Mouse (Mus musculus): ENCODE measurements at regions not wholly inside any gene's neighbourhood (a gene's known extent, or its start where the extent isn't known, plus 50 kb on each side); places are given as distances from the start of the nearest gene placed in this dataset.

GRCm38 (mm10) chr12:26796367-26796766 is 327.4 kb downstream of the Cmpk2 start:
- no peak overlapping the region for H3K4me3 ChIP-seq
- WGBS, result 37% methylated on average over 2 of the region's 2 CpGs
- no peaks in the 10 kb centered on the region for H3K36me3 ChIP-seq
- no peaks in the 10 kb centered on the region for H3K27me3 ChIP-seq
- H3K4me1 ChIP-seq, result peaks cover 18% of the 10 kb centered on the region
- peak overlapping the region; percentile 48 for H3K27ac ChIP-seq (replicated peaks)
- H3K9ac ChIP-seq (replicated peaks), result no peak overlapping the region
- no peak overlapping the region for H3K4me2 ChIP-seq (replicated peaks)
- no peaks in the 10 kb centered on the region for H3K9me3 ChIP-seq
- ATAC-seq (replicated peaks), result no peak

- Histone ChIP-seq H3K36me3 (no peaks in the 10 kb centered on the region), H3K9me3 (no peaks in the 10 kb centered on the region), H3K4me2 (replicated peaks) (no peak overlapping the region), H3K4me1 (peaks cover 12% of the 10 kb centered on the region), H3K27me3 (no peaks in the 10 kb centered on the region), H3K27ac (replicated peaks) (no peak overlapping the region), H3K9ac (replicated peaks) (no peak overlapping the region), H3K4me3 (no peak overlapping the region)
- ATAC-seq (replicated peaks), result no peak
- WGBS, result 84% methylated on average over 10 of the region's 10 CpGs
Observed at GRCm38 (mm10) chr12:26789336-26789846, 320.4 kb downstream of the Cmpk2 start.

- WGBS, result 61% methylated on average over 2 of the region's 2 CpGs
- no peak overlapping the region for H3K4me2 ChIP-seq (replicated peaks)
Observed at GRCm38 (mm10) chr12:26785550-26785949, 316.5 kb downstream of the Cmpk2 start.

GRCm38 (mm10) chr12:26784426-26784825 is 315.4 kb downstream of the Cmpk2 start:
- no peak overlapping the region for H3K9ac ChIP-seq (replicated peaks)
- H3K9me3 ChIP-seq, result no peaks in the 10 kb centered on the region
- no peak overlapping the region for H3K4me3 ChIP-seq
- H3K4me1 ChIP-seq, result peaks cover 28% of the 10 kb centered on the region
- H3K27ac ChIP-seq (replicated peaks), result peak overlapping the region; percentile 71
- no peaks in the 10 kb centered on the region for H3K27me3 ChIP-seq
- H3K36me3 ChIP-seq, result no peaks in the 10 kb centered on the region
- ATAC-seq (replicated peaks), result no peak
- no peak overlapping the region for H3K4me2 ChIP-seq (replicated peaks)
- 87% methylated on average over 3 of the region's 3 CpGs for WGBS

More at GRCm38 (mm10) chr12:26785550-26785949, 316.5 kb downstream of the Cmpk2 start:
- Histone ChIP-seq H3K9ac (replicated peaks) (no peak overlapping the region), H3K27ac (replicated peaks) (peak overlapping the region; percentile 71), H3K4me1 (peaks cover 27% of the 10 kb centered on the region), H3K36me3 (no peaks in the 10 kb centered on the region), H3K4me3 (no peak overlapping the region), H3K9me3 (no peaks in the 10 kb centered on the region), H3K27me3 (no peaks in the 10 kb centered on the region)
- peak; percentile 51; the same call in 1 of the 2 replicates for ATAC-seq (replicated peaks)

GRCm38 (mm10) chr12:26783800-26784199 is 314.8 kb downstream of the Cmpk2 start:
- 38% methylated on average over 3 of the region's 3 CpGs for WGBS
- Histone ChIP-seq H3K27me3 (no peaks in the 10 kb centered on the region), H3K36me3 (no peaks in the 10 kb centered on the region), H3K4me1 (peaks cover 32% of the 10 kb centered on the region), H3K4me2 (replicated peaks) (no peak overlapping the region), H3K4me3 (no peak overlapping the region), H3K9me3 (no peaks in the 10 kb centered on the region), H3K27ac (replicated peaks) (peak overlapping the region; percentile 71), H3K9ac (replicated peaks) (no peak overlapping the region)
- ATAC-seq (replicated peaks), result no peak; the same call in 1 of the 2 replicates

GRCm38 (mm10) chr12:26781537-26781936 is 312.5 kb downstream of the Cmpk2 start:
- no peak overlapping the region for H3K9ac ChIP-seq (replicated peaks)
- peak; percentile 51; the same call in 1 of the 2 replicates for ATAC-seq (replicated peaks)
- H3K27me3 ChIP-seq, result no peaks in the 10 kb centered on the region
- peaks cover 36% of the 10 kb centered on the region for H3K4me1 ChIP-seq
- peak overlapping the region; percentile 64 for H3K27ac ChIP-seq (replicated peaks)
- no peaks in the 10 kb centered on the region for H3K36me3 ChIP-seq
- 63% methylated on average over 3 of the region's 3 CpGs for WGBS
- H3K4me2 ChIP-seq (replicated peaks), result no peak overlapping the region
- H3K4me3 ChIP-seq, result no peak overlapping the region
- no peaks in the 10 kb centered on the region for H3K9me3 ChIP-seq

GRCm38 (mm10) chr12:26778796-26779195 is 309.8 kb downstream of the Cmpk2 start:
- no peak for ATAC-seq (replicated peaks)
- Histone ChIP-seq H3K9ac (replicated peaks) (no peak overlapping the region), H3K36me3 (no peaks in the 10 kb centered on the region), H3K4me2 (replicated peaks) (no peak overlapping the region), H3K4me1 (peaks cover 20% of the 10 kb centered on the region), H3K27ac (replicated peaks) (peak overlapping the region; percentile 61), H3K4me3 (no peak overlapping the region), H3K9me3 (no peaks in the 10 kb centered on the region), H3K27me3 (no peaks in the 10 kb centered on the region)
- WGBS, result 31% methylated on average over 3 of the region's 3 CpGs

- Histone ChIP-seq H3K4me2 (replicated peaks) (no peak overlapping the region), H3K9me3 (no peaks in the 10 kb centered on the region), H3K27me3 (no peaks in the 10 kb centered on the region), H3K27ac (replicated peaks) (no peak overlapping the region), H3K4me3 (no peak overlapping the region), H3K9ac (replicated peaks) (no peak overlapping the region), H3K36me3 (no peaks in the 10 kb centered on the region), H3K4me1 (peaks cover 13% of the 10 kb centered on the region)
- no peak for ATAC-seq (replicated peaks)
- WGBS, result 88% methylated on average over 1 of the region's 1 CpGs
Observed at GRCm38 (mm10) chr12:26776986-26777385, 308.0 kb downstream of the Cmpk2 start.

- Histone ChIP-seq H3K9ac (replicated peaks) (no peak overlapping the region), H3K4me3 (no peak overlapping the region), H3K27ac (replicated peaks) (no peak overlapping the region), H3K27me3 (no peaks in the 10 kb centered on the region), H3K9me3 (no peaks in the 10 kb centered on the region), H3K4me2 (replicated peaks) (no peak overlapping the region), H3K36me3 (no peaks in the 10 kb centered on the region), H3K4me1 (peaks cover 6% of the 10 kb centered on the region)
- no peak for ATAC-seq (replicated peaks)
- WGBS, result 91% methylated on average over 2 of the region's 2 CpGs
Observed at GRCm38 (mm10) chr12:26774016-26774415, 305.0 kb downstream of the Cmpk2 start.

- 85% methylated on average over 1 of the region's 1 CpGs for WGBS
- ATAC-seq (replicated peaks), result no peak
- Histone ChIP-seq H3K4me1 (no peaks in the 10 kb centered on the region; the same call in 1 of the 2 replicates), H3K36me3 (no peaks in the 10 kb centered on the region), H3K27ac (replicated peaks) (no peak overlapping the region), H3K27me3 (no peaks in the 10 kb centered on the region), H3K9me3 (no peaks in the 10 kb centered on the region), H3K9ac (replicated peaks) (no peak overlapping the region), H3K4me3 (no peak overlapping the region), H3K4me2 (replicated peaks) (no peak overlapping the region)
Observed at GRCm38 (mm10) chr12:26770753-26771583, 302.0 kb downstream of the Cmpk2 start.

- no peak for ATAC-seq (replicated peaks)
- Histone ChIP-seq H3K4me1 (no peaks in the 10 kb centered on the region; the same call in 1 of the 2 replicates), H3K4me2 (replicated peaks) (no peak overlapping the region), H3K9me3 (no peaks in the 10 kb centered on the region), H3K4me3 (no peak overlapping the region), H3K36me3 (no peaks in the 10 kb centered on the region), H3K27ac (replicated peaks) (no peak overlapping the region), H3K27me3 (no peaks in the 10 kb centered on the region), H3K9ac (replicated peaks) (no peak overlapping the region)
- WGBS, result 89% methylated on average over 3 of the region's 3 CpGs
Observed at GRCm38 (mm10) chr12:26767551-26767950, 298.5 kb downstream of the Cmpk2 start.

GRCm38 (mm10) chr12:26758657-26759325 is 289.8 kb downstream of the Cmpk2 start:
- Histone ChIP-seq H3K27me3 (no peaks in the 10 kb centered on the region), H3K4me2 (replicated peaks) (no peak overlapping the region), H3K4me3 (no peak overlapping the region), H3K36me3 (no peaks in the 10 kb centered on the region), H3K27ac (replicated peaks) (0 out of 2 replicates have a peak overlapping the region, but pooled peaks have one; percentile 14), H3K4me1 (no peaks in the 10 kb centered on the region), H3K9me3 (no peaks in the 10 kb centered on the region), H3K9ac (replicated peaks) (no peak overlapping the region)
- ATAC-seq (replicated peaks), result no peak
- WGBS, result 87% methylated on average over 9 of the region's 9 CpGs

Data from forebrain, embryonic 15.5 days (tissue).